Mouse (Mus musculus) kidney, embryonic 14.5 days (tissue): ENCODE results near the gene Slc23a2. TPM values are rescaled to one million over a fixed set of nuclear protein-coding genes. Genes with fewer than 3 reads are reported as not detected.

Experiments used
- ATAC-seq: fragments of 200-750 bp; cut with Nextera tagmentation; 2 replicates; pipeline ENCODE4 v1.8.0; 2017; ENCODE audit warnings: moderate number of reproducible peaks, mild to moderate bottlenecking, moderate TSS enrichment, moderate library complexity; ENCODE audit not compliant: low FRiP score, low TSS enrichment
- H3K27ac ChIP-seq: fragments of 300-500 bp; sonication (generic); 2 replicates; pipeline ENCODE4 v1.5.1; 2014; ENCODE audit warnings: low read depth, mild to moderate bottlenecking, low read length, moderate library complexity, mixed read lengths
- H3K27me3 ChIP-seq: fragments of 300-500 bp; sonication (generic); 2 replicates; pipeline ENCODE4 v1.6.1; 2014; ENCODE audit warnings: mild to moderate bottlenecking, low read length; ENCODE audit not compliant: control insufficient read depth, insufficient read depth
- H3K36me3 ChIP-seq: fragments of 300-500 bp; sonication (generic); 2 replicates; pipeline ENCODE4 v1.6.1; 2014; ENCODE audit warnings: low read length, mixed read lengths; ENCODE audit not compliant: control insufficient read depth, insufficient read depth
- H3K4me1 ChIP-seq: fragments of 300-500 bp; sonication (generic); 2 replicates; pipeline ENCODE4 v1.6.1; 2014; ENCODE audit warnings: low read length, mixed read lengths; ENCODE audit not compliant: control insufficient read depth, insufficient read depth
- H3K4me2 ChIP-seq: fragments of 300-500 bp; sonication (generic); replicated peaks from 2 replicates; pipeline ENCODE4 v1.6.1; 2014; ENCODE audit warnings: low read depth, mild to moderate bottlenecking, low read length
- H3K4me3 ChIP-seq: fragments of 300-500 bp; sonication (generic); 2 replicates; pipeline ENCODE4 v1.5.1; 2014; ENCODE audit warnings: mild to moderate bottlenecking, low read length
- H3K9ac ChIP-seq: fragments of 300-500 bp; sonication (generic); 2 replicates; pipeline ENCODE4 v1.6.1; 2014; ENCODE audit warnings: low read depth, mild to moderate bottlenecking, low read length, moderate library complexity
- H3K9me3 ChIP-seq: fragments of 300-500 bp; sonication (generic); 2 replicates; pipeline ENCODE4 v1.6.1; 2016; ENCODE audit warnings: low read length; ENCODE audit not compliant: control insufficient read depth
- WGBS: fragments of 180-500 bp; shearing (Covaris S2); extraction: QIAGEN DNeasy Blood & Tissue Kit; methylation state at CpG from one replicate; pipeline ENCODE4 v1.1.7; 2014; 5-methylcytosine and 5-hydroxymethylcytosine counted together
- polyA plus RNA-seq: library from polyadenylated mRNA; unstranded; fragments of >200 nt; fragmentation: Nextera tagmentation; extraction: Ambion mirVana; gene quantifications from 2 replicates; pipeline ENCODE4 v1.2.1, GENCODE M21; 2014

Gene Slc23a2
- polyA plus RNA-seq, 1 experiment from 2014 or later = 18.0 TPM

DNA sequence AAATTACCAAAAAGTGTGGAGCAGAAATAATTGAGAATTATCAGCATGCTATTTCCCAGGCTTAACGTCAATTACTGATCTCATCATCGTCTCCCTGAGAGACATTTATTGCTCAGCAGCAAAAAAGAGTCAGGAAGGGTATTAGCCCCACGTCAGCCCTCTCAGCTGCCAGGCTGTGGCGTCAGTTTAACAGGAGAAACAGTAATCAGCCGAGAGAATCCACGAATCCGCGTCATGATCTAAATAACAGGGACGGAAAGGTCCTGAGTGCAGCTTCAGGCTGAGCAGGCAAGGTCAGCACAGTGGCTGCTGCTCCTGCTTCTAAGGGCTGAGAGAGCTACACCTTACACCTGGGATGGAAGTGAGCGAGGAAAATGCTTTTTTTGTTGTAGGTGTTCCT is 17.0 kb downstream of the Slc23a2 start:
- H3K27me3 ChIP-seq = no peaks in the 10 kb centered on the region
- no peak overlapping the region for H3K27ac ChIP-seq
- H3K4me1 ChIP-seq = peaks cover 5% of the 10 kb centered on the region; the same call in 1 of the 2 replicates
- H3K4me3 ChIP-seq = no peak overlapping the region
- WGBS = 42% methylated on average over 10 of the region's 10 CpGs
- H3K9ac ChIP-seq = no peak overlapping the region
- H3K4me2 ChIP-seq = no peak overlapping the region
- no peak for ATAC-seq
- no peaks in the 10 kb centered on the region for H3K9me3 ChIP-seq
- no peaks in the 10 kb centered on the region for H3K36me3 ChIP-seq

DNA sequence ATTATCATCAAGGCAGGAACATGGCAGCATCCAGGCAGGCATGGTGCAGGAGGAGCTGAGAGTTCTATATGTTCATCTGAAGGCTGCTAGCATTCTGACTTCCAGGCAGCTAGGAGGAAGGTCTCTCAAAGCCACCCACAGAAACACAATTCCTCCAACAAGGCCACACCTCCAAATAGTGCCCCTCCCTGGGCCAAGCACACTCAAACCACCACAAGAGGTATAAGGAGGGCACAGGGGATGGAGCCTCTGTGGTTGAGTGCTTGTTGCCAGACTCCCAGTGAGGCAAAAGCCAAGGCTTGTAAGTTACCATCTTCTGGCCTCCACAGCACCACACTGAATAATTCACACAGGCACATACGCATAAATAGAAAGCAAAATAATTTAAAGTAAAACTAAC is 18.6 kb downstream of the Slc23a2 start:
- Histone ChIP-seq H3K4me3 (no peak overlapping the region), H3K9ac (no peak overlapping the region), H3K9me3 (no peaks in the 10 kb centered on the region), H3K4me1 (peaks cover 1% of the 10 kb centered on the region; the same call in 1 of the 2 replicates), H3K36me3 (no peaks in the 10 kb centered on the region), H3K27ac (no peak overlapping the region), H3K4me2 (no peak overlapping the region), H3K27me3 (no peaks in the 10 kb centered on the region)
- no peak for ATAC-seq
- 100% methylated on average over 1 of the region's 1 CpGs for WGBS

DNA sequence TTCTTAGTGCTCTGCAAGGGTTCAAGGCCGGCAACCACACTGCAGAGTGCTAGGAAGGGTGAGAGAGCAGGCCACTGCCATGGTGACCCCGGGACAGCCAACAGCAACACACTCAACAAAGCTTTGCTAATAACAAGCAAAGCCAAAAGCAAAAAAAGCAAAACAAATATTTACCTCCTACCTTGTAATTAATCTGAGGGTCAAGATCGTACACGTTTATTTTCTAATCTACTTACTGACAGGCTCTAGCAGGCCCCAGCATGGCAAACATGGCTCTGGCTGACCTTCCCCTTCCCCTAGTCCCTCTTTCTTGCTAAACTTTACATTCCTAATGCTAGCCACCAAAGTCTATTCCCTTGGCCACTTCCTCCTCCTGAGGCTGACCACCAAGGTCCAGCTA is 21.8 kb downstream of the Slc23a2 start:
- Histone ChIP-seq H3K4me1 (no peaks in the 10 kb centered on the region), H3K9me3 (no peaks in the 10 kb centered on the region), H3K27me3 (no peaks in the 10 kb centered on the region), H3K4me3 (no peak overlapping the region), H3K36me3 (no peaks in the 10 kb centered on the region), H3K4me2 (no peak overlapping the region), H3K9ac (no peak overlapping the region), H3K27ac (no peak overlapping the region)
- WGBS = 87% methylated on average over 4 of the region's 4 CpGs
- ATAC-seq = no peak

DNA sequence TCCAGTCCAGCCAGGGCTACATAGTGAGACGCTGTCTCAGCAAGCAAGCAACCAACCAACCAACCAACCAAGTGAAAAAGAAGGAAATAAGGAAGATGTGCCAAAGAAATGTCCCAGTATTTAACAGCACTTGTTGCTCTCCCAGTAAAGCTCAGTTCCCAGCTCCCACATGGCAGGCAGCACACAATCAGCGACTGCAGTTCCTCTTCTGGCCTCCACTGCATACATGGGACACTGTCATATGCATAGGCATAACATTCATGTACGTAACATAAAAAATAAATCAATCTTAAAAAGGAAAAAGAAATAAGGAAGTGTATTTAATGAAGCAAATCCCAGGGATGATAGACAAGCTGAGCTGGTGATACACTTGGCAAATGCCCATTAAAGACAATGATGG is 23.9 kb downstream of the Slc23a2 start:
- no peak overlapping the region for H3K4me2 ChIP-seq
- ATAC-seq = no peak
- H3K9ac ChIP-seq = no peak overlapping the region
- no peak overlapping the region for H3K4me3 ChIP-seq
- no peaks in the 10 kb centered on the region for H3K9me3 ChIP-seq
- H3K27me3 ChIP-seq = no peaks in the 10 kb centered on the region
- H3K27ac ChIP-seq = no peak overlapping the region
- H3K4me1 ChIP-seq = no peaks in the 10 kb centered on the region
- no peaks in the 10 kb centered on the region for H3K36me3 ChIP-seq
- WGBS = 92% methylated on average over 3 of the region's 3 CpGs

GRCm38 (mm10) chr2:132118646-132119045 is 26.3 kb downstream of the Slc23a2 start:
- ATAC-seq = no peak
- Histone ChIP-seq H3K27ac (no peak overlapping the region), H3K4me3 (no peak overlapping the region), H3K36me3 (no peaks in the 10 kb centered on the region), H3K9me3 (no peaks in the 10 kb centered on the region), H3K4me2 (no peak overlapping the region), H3K9ac (no peak overlapping the region), H3K4me1 (peaks cover 13% of the 10 kb centered on the region; the same call in 1 of the 2 replicates), H3K27me3 (no peaks in the 10 kb centered on the region)
- 90% methylated on average over 1 of the region's 1 CpGs for WGBS

GRCm38 (mm10) chr2:132115936-132116335 is 29.0 kb downstream of the Slc23a2 start:
- H3K27ac ChIP-seq = no peak overlapping the region
- peaks cover 13% of the 10 kb centered on the region; the same call in 1 of the 2 replicates for H3K4me1 ChIP-seq
- no peak overlapping the region for H3K4me3 ChIP-seq
- no peak overlapping the region for H3K4me2 ChIP-seq
- H3K27me3 ChIP-seq = no peaks in the 10 kb centered on the region
- no peak for ATAC-seq
- no peaks in the 10 kb centered on the region for H3K36me3 ChIP-seq
- 84% methylated on average over 5 of the region's 5 CpGs for WGBS
- H3K9me3 ChIP-seq = no peaks in the 10 kb centered on the region
- H3K9ac ChIP-seq = no peak overlapping the region

DNA sequence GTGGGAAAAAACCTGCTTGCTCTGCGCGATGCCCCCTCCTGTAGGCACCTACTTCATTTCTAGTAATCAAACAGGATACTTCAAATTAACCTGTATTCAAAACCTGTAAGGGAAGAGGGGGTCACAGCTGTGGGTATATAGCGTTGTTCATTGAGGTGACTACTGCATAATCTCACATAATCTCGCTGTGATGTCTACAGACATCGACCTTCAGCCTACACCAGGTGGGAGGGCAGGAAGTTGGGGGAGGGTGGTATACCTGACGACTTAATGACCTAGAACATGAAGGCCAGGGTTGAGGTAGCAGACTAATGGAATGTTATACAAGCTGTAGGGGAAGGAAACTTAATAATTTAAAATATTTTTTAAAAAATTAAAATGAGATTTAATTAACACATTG is 29.6 kb downstream of the Slc23a2 start:
- ATAC-seq = peak; percentile 34
- H3K4me1 ChIP-seq = peaks cover 13% of the 10 kb centered on the region; the same call in 1 of the 2 replicates
- no peak overlapping the region for H3K4me3 ChIP-seq
- H3K4me2 ChIP-seq = no peak overlapping the region
- no peak overlapping the region for H3K9ac ChIP-seq
- H3K36me3 ChIP-seq = no peaks in the 10 kb centered on the region
- H3K9me3 ChIP-seq = no peaks in the 10 kb centered on the region
- H3K27ac ChIP-seq = 0 out of 2 replicates have a peak overlapping the region, but pooled peaks have one; percentile 13
- no peaks in the 10 kb centered on the region for H3K27me3 ChIP-seq
- 48% methylated on average over 6 of the region's 6 CpGs for WGBS

- Histone ChIP-seq H3K27ac (peak overlapping the region; percentile 13; the same call in 1 of the 2 replicates), H3K4me1 (peaks cover 13% of the 10 kb centered on the region; the same call in 1 of the 2 replicates), H3K4me3 (no peak overlapping the region), H3K9ac (no peak overlapping the region), H3K36me3 (no peaks in the 10 kb centered on the region), H3K4me2 (no peak overlapping the region), H3K27me3 (no peaks in the 10 kb centered on the region), H3K9me3 (no peaks in the 10 kb centered on the region)
- no peak for ATAC-seq
- WGBS = 45% methylated on average over 11 of the region's 11 CpGs
Measured at GRCm38 (mm10) chr2:132113962-132114759, 30.7 kb downstream of the Slc23a2 start.

DNA sequence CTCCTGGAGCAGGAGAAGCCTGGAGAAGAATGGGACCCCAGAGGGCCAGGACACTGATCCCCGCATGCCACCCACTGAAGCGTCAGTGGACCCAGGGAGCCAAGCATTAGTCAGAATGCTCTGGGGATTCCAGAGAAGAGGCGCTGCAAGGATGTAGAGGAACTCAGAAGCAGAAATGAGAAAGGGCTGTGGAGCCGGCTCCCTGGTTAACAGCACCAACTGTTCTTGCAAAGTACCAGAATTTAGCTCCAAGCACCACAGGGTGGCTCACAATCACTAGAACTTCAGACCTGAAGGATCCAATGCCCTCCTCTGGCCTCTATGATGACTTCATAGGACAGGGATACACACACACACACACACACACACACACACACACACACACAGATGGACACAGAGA is 32.6 kb downstream of the Slc23a2 start:
- ATAC-seq = no peak
- no peaks in the 10 kb centered on the region for H3K9me3 ChIP-seq
- H3K27ac ChIP-seq = no peak overlapping the region
- H3K36me3 ChIP-seq = no peaks in the 10 kb centered on the region
- H3K9ac ChIP-seq = no peak overlapping the region
- H3K4me1 ChIP-seq = peaks cover 19% of the 10 kb centered on the region; the same call in 1 of the 2 replicates
- no peak overlapping the region for H3K4me2 ChIP-seq
- WGBS = 92% methylated on average over 4 of the region's 4 CpGs
- no peak overlapping the region for H3K4me3 ChIP-seq
- no peaks in the 10 kb centered on the region for H3K27me3 ChIP-seq
